Mouse (Mus musculus) thymus, postnatal 25 days (tissue): ENCODE data around the gene Rad50.
A peak's percentile ranks its signal among the peaks of the same experiment; 100 is the strongest.

Experiments
- DNase-seq: peaks from one replicate; pipeline ENCODE4 v3.0.0; 2022

Rad50 gene

GRCm38 (mm10) chr11:53691979-53692378 is 15.1 kb downstream of the Rad50 start:
- no peak for DNase-seq

GRCm38 (mm10) chr11:53682994-53683530 is 24.1 kb downstream of the Rad50 start:
- no peak for DNase-seq

- no peak for DNase-seq
Observed at GRCm38 (mm10) chr11:53682170-53682569, 24.9 kb downstream of the Rad50 start.

GRCm38 (mm10) chr11:53681686-53682085 is 25.4 kb downstream of the Rad50 start:
- no peak for DNase-seq

GRCm38 (mm10) chr11:53680141-53680540 is 27.0 kb downstream of the Rad50 start:
- DNase-seq: no peak

- no peak for DNase-seq
Observed at GRCm38 (mm10) chr11:53671414-53671813, 35.7 kb downstream of the Rad50 start.

- DNase-seq: no peak
Observed at GRCm38 (mm10) chr11:53664091-53664490, 43.0 kb downstream of the Rad50 start.

GRCm38 (mm10) chr11:53662794-53663674 is 44.1 kb downstream of the Rad50 start:
- DNase-seq: no peak

- no peak for DNase-seq
Observed at GRCm38 (mm10) chr11:53657828-53658227, 49.3 kb downstream of the Rad50 start.

- no peak for DNase-seq
Observed at GRCm38 (mm10) chr11:53657381-53657780, 49.7 kb downstream of the Rad50 start.

GRCm38 (mm10) chr11:53656558-53657202 is 50.4 kb downstream of the Rad50 start:
- no peak for DNase-seq

GRCm38 (mm10) chr11:53655043-53655442 is 52.1 kb downstream of the Rad50 start:
- DNase-seq: no peak

- no peak for DNase-seq
Observed at GRCm38 (mm10) chr11:53652427-53652826, 54.7 kb downstream of the Rad50 start.

- DNase-seq: no peak
Observed at GRCm38 (mm10) chr11:53651441-53651840, 55.7 kb downstream of the Rad50 start.

- DNase-seq: no peak
Observed at GRCm38 (mm10) chr11:53644017-53644416, 63.1 kb downstream of the Rad50 start.

GRCm38 (mm10) chr11:53642744-53643279 is 64.3 kb downstream of the Rad50 start:
- DNase-seq: no peak

- no peak for DNase-seq
Observed at GRCm38 (mm10) chr11:53637803-53638260, 69.3 kb downstream of the Rad50 start.

GRCm38 (mm10) chr11:53637046-53637802 is 69.9 kb downstream of the Rad50 start:
- no peak for DNase-seq

- DNase-seq: peak; percentile 12
Observed at GRCm38 (mm10) chr11:53636183-53636646, 70.9 kb downstream of the Rad50 start.

- DNase-seq: no peak
Observed at GRCm38 (mm10) chr11:53635590-53636182, 71.4 kb downstream of the Rad50 start.

- no peak for DNase-seq
Observed at GRCm38 (mm10) chr11:53634556-53634955, 72.6 kb downstream of the Rad50 start, which contains the start of gene Il13. Il13 (minus strand) TSS chr11:53634702.

- DNase-seq: no peak
Observed at GRCm38 (mm10) chr11:53633644-53634043, 73.5 kb downstream of the Rad50 start.
